Mouse (Mus musculus): ENCODE data around the gene Blm. TPM values are rescaled to one million over a fixed set of nuclear protein-coding genes. Genes with fewer than 3 reads are reported as not detected.

Gene Blm
- total RNA-seq, 2 experiments from 2014 or later: 5.4 to 10.7 TPM

DNA sequence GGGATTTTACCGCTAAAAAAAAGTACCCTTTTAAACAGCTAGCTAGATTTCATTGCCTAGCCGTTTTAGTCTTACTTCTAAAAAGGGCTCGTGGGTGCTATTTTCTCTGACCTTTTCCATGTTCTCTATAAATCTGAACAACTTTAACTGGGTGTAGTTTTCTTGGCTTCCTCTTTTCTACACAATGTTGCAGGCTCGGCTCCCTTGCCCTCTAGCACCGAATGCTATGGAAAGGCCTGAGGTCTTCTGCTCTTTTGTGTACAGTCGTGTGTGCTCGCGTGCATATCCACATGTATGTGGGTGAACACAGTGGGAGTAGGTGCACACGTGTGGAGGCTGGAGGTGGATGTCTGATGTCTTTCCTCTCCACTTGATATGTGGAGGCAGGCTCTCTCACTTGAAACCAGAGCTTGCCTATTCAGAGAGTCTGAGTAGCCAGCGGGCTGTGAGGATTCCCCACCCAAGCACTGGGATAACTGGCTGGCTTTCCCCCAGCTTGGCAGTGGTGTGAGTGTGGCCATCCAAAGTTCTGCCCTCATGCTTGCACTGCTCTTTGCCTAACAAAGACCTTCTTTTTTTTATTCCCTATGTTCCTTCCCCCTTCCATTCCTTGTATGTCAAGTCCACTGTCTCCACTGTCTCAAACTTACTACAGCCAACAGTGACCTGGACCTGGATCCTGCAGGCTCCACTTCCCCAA, 95.0 kb downstream of the Blm start:
- DNase-seq: peak; percentile 29

GRCm38 (mm10) chr7:80439032-80439760, 95.7 kb downstream of the Blm start:
- DNase-seq: peak; percentile 65

GRCm38 (mm10) chr7:80436571-80436970, 98.3 kb downstream of the Blm start:
- DNase-seq: no peak

DNA sequence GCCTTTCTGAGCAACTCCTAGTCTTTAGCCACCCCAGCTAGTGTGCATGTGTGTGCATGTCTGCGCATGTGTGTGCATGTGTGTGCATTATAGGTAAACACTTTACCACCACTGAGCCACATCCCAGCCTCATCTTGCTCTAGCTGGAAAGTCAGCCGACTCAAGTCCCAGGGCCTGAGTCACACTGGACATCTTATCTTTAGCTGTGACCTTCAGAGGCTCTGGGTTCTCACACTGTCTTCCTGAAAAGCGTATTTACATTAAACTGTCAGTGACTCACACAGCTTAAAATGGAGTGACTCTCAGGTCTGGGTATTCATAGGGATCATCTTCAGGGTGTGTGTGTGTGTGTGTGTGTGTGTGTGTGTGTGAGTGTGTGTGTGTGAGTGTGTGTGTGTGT, 99.3 kb downstream of the Blm start:
- peak; percentile 39 for DNase-seq

GRCm38 (mm10) chr7:80429661-80430060, 105.3 kb downstream of the Blm start:
- no peak for DNase-seq

- DNase-seq: no peak
Measured at GRCm38 (mm10) chr7:80427730-80428129, 107.2 kb downstream of the Blm start.

DNA sequence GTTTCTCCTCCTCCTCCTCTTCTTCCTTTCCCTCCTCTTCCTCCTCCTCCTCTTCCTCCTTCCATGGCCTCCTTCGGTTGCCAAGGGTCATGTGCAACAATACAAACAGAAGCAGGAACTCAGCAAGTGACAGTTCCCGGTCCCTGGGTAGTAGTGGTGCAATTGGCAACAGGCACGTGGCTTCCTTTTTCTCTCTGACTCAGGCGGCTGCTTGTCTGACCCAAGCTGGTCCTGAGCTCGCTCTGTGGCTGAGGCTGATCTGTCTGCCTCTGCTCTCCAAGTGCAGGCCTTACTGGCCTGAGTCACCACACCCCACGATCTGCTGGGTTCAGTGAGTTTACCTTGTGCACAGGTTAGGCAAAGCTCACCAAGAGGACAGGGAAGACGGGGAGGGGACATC, 108.6 kb downstream of the Blm start:
- DNase-seq: no peak

GRCm38 (mm10) chr7:80424722-80425121, 110.2 kb downstream of the Blm start:
- no peak for DNase-seq

DNA sequence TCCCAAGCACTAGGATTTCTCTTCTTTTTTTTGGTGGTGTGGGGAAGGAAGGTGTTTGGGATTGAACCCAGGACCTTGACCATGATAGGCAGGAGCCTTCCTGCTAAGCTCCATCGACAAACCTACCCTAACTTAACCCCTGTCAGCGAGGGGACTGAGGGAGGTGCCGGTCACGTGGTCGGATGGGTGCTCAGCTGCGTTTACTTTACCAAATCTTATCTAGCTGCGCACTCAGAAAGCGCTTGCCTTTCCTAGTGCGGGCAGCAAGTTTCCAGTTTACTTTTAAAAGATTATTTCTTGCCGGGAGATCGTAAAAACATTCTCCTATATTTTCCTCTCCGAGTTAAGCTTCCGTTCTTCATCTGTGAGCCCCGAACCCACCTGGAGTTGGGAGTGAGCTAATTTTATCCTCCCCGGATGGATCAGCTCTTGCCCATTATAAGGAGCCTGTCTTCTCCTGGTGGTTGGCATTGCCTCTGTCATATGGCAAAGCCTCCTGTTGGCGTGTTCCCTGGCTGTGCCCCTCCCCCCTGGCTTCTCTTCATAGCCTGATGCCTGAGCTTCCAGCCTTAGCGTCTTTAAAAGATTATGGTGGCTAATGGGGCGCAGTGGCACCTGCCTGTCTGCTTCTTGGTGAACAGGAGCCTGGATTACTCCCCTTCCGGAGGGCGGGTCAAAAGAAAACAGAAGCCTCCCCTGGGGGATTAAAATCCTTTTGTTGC, 112.0 kb downstream of the Blm start:
- DNase-seq: peak; percentile 65

- no peak for DNase-seq
Measured at GRCm38 (mm10) chr7:80421576-80421975, 113.3 kb downstream of the Blm start.

GRCm38 (mm10) chr7:80420586-80420985, 114.3 kb downstream of the Blm start:
- DNase-seq: peak; percentile 64

DNA sequence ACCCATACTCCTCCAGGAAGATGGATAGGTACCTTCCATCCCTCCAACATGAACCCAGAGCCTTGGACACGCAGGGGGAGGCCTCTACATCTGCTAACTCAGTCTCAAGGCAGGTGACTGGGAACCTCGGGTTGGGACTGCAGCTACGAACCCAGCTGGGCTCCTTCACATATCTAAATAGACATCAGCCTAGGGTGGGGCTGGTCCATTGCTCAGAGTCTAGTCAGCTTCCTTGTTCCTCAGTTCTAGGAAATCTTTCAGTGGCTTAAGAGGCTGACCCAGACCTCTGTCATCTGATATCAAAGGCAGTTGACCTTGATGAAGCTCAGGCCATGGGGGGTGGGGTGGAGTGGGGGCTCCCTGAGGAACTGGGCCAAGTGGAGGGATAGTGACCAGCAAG, 115.6 kb downstream of the Blm start:
- no peak for DNase-seq

GRCm38 (mm10) chr7:80418036-80418435, 116.9 kb downstream of the Blm start:
- DNase-seq: no peak

DNA sequence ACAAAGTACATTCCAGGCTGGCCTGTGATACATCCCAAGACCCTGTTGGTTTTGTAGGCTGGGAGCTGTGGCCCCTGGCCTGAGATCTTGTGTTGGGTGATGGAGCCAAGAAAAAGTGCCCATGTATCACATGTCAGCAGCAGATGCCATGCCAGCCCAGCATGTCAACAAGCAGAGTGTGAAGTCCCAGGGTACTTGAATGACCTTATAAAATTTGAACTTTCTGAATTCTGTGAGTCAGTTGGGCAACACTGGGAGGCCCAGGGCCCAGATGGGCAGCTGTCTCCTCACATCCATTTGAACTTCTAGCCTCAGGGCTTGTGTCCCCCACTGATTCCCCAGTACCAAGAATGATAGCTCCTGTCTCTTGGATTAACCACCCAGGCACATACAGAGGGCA, 117.3 kb downstream of the Blm start:
- DNase-seq: no peak

GRCm38 (mm10) chr7:80416969-80417368, 118.0 kb downstream of the Blm start:
- no peak for DNase-seq

DNA sequence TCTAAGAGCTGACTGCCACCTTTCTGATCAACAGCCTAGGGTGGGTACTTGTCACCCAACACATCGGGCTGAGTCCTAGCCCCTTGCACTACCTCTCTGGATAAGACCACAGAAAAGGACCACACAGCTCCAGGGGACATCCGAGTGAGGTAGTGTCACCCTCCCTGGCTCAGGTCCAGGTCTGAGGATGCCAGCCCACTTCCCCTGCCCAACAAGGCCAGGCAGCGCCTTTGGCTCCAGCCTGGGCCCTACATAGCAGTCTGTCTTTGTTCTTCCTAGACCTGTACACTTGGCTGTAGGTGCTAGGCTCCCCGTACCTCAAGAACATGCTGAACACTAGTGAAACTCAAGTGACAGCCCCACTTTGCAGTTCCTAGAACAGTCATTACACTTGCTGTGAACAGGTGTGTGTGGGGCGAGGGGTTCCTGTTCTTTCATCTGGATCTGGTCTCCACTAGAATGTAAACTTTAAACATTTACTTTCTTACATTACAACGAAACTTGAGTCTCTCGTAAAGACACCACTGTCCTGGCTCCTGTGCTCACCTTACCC, 120.5 kb downstream of the Blm start:
- no peak for DNase-seq

GRCm38 (mm10) chr7:80413512-80414302, 121.2 kb downstream of the Blm start:
- no peak for DNase-seq

GRCm38 (mm10) chr7:80412781-80413180, 122.1 kb downstream of the Blm start:
- DNase-seq: peak; percentile 52

DNA sequence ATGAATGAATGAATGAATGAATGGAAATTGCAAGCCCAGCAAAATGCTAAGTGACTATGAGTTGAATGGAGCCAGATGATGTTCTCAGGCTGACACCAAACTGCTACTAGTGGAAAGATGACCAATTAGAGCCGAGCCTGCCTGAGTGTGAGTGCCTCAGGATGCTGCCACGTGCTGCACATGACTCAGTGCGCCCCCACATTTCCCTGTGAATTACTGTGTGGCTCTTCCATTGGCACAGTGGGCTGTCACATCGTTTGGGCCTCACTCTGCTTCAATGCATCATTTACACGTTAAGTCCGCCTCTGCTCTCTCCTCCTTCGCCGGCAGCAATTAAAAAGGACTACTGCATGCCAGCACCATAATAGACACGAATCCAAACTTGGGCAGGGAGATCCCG, 122.6 kb downstream of the Blm start:
- no peak for DNase-seq

DNA sequence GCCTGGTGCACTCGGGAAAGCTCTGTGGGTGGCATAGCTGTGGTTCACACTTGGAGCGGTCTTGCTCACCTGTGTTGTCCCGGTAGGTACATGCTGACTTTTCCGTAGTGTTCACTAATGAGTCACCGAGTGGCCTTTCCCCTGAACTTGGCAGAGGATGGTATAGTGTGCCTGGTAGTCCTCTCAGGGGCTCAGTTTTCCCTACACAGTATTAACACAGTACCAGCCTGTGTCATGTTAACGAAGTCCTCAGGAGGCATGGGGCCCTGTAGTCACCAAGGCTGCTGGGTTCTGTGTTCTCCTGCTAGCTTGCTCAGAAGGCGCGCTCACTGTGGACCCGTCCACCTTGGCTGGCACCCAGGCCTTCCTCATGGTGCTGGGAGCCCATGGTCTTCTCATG, 124.5 kb downstream of the Blm start:
- DNase-seq: no peak

DNA sequence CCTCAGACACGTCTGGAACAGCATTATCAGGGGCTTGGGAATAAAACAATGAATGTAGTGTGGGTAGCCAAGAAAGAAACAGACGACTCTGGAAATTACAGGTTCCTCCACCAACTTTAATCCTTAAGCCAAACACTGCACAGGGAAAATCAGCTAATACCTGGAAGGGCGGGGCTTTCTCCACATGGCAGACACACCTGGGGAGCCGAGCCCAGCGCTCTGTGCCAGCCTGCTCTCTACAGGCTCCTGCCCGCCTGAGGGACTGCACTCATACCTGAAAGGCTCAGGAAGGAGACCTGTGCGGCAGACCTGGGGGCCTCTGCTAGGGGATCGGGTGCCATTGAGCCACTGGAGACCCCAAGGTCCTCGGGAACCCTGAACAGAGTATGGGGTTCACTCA, 127.2 kb downstream of the Blm start:
- no peak for DNase-seq

DNA sequence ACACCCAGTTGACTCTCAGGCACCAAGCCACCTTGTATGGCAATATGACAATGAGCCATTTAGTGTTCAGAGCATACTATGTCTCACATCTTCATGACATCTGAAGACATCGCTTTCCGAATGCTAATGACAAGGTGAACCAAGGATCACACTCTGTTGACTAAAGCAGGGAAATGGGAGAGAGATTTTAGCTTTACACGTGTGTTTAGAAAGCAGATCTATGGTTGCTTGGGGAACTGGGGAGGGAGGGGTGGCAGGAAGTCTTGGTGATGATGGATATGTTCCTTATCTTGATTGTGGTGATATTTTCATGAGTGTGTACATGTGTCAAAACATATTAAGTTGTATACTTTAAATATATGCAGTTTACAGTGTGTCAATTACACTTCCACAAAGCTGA, 128.7 kb downstream of the Blm start:
- DNase-seq: no peak

Data from adrenal gland, postnatal 10 days (tissue).